Mouse (Mus musculus): ENCODE data around the gene Pcnx. TPM values are rescaled to one million over a fixed set of nuclear protein-coding genes. Genes with fewer than 3 reads are reported as not detected.

The Pcnx gene
- 12.9 and 17.3 TPM in 2 replicates for polyA plus RNA-seq (2016; fragmentation: Nextera tagmentation; extraction: Ambion mirVana)

- peak; percentile 92 for ATAC-seq (ENCODE audit: low FRiP score)
- Histone ChIP-seq H3K36me3 (replicated peaks) (no peaks in the 10 kb centered on the region), H3K4me3 (replicated peaks) (peak within 1 kb of the TSS; percentile 84), H3K27me3 (0 out of 2 replicates have a peak, but pooled peaks cover 4% of the 10 kb centered on the region), H3K4me2 (peak within 1 kb of the TSS; percentile 72), H3K4me1 (peaks cover 46% of the 10 kb centered on the region), H3K9ac (peak within 1 kb of the TSS; percentile 94), H3K27ac (peak within 1 kb of the TSS; percentile 97), H3K9me3 (no peaks in the 10 kb centered on the region)
- WGBS = 4% methylated on average over 41 of the region's 83 CpGs
Observed at GRCm38 (mm10) chr12:81859351-81860307, at the start of gene Pcnx. Gene Pcnx (plus strand): TSS chr12:81860023.

DNA sequence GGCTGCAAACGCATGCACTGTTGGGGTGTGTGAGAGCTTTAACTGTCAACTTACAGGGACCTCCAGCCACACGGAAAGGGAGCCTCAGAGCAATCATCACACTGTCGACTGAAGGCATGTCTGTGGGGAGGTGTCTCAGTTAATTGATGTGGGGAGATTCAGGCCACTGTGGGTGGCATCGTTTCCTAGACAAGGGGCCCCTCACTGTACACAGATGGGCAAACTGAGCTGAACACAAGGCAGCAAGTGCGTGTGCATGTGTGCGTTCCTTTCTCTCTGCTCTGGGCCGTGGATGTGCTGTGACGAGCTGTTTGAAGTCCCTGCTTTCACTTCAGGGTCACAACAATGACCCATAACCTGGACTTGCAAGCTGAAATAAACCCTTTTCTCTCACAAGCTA is 49.4 kb upstream of the Pcnx start:
- Histone ChIP-seq H3K9me3 (no peaks in the 10 kb centered on the region), H3K27me3 (peaks cover 14% of the 10 kb centered on the region), H3K36me3 (replicated peaks) (no peaks in the 10 kb centered on the region), H3K4me3 (replicated peaks) (no peak overlapping the region), H3K27ac (no peak overlapping the region), H3K9ac (no peak overlapping the region), H3K4me1 (peaks cover 15% of the 10 kb centered on the region), H3K4me2 (no peak overlapping the region)
- 0 out of 2 replicates have a peak, but pooled peaks have one; percentile 4 for ATAC-seq (ENCODE audit: low FRiP score)
- 33% methylated on average over 8 of the region's 8 CpGs for WGBS

- no peaks in the 10 kb centered on the region for H3K9me3 ChIP-seq
- H3K9ac ChIP-seq = no peak overlapping the region
- peaks cover 12% of the 10 kb centered on the region for H3K4me1 ChIP-seq
- no peak overlapping the region for H3K27ac ChIP-seq
- 96% methylated on average over 5 of the region's 5 CpGs for WGBS
- H3K4me3 ChIP-seq (replicated peaks) = no peak overlapping the region
- no peak overlapping the region for H3K4me2 ChIP-seq
- ATAC-seq (ENCODE audit: low FRiP score) = no peak
- no peaks in the 10 kb centered on the region for H3K36me3 ChIP-seq (replicated peaks)
- no peaks in the 10 kb centered on the region for H3K27me3 ChIP-seq
Observed at GRCm38 (mm10) chr12:81814742-81815141, 45.1 kb upstream of the Pcnx start.

GRCm38 (mm10) chr12:81816330-81817125 is 43.3 kb upstream of the Pcnx start:
- ATAC-seq (ENCODE audit: low FRiP score) = peak; percentile 30; the same call in 1 of the 2 replicates
- Histone ChIP-seq H3K9me3 (no peaks in the 10 kb centered on the region), H3K4me3 (replicated peaks) (no peak overlapping the region; the same call in 1 of the 2 replicates), H3K27ac (peak overlapping the region; percentile 37; the same call in 1 of the 2 replicates), H3K36me3 (replicated peaks) (no peaks in the 10 kb centered on the region), H3K27me3 (no peaks in the 10 kb centered on the region), H3K4me2 (peak overlapping the region; percentile 44), H3K9ac (no peak overlapping the region), H3K4me1 (peaks cover 12% of the 10 kb centered on the region)
- 9% methylated on average over 10 of the region's 10 CpGs for WGBS

GRCm38 (mm10) chr12:81817126-81817505 is 42.7 kb upstream of the Pcnx start:
- Histone ChIP-seq H3K4me2 (peak overlapping the region; percentile 44), H3K9ac (no peak overlapping the region), H3K36me3 (replicated peaks) (no peaks in the 10 kb centered on the region), H3K27me3 (no peaks in the 10 kb centered on the region), H3K27ac (peak overlapping the region; percentile 37; the same call in 1 of the 2 replicates), H3K4me1 (peaks cover 12% of the 10 kb centered on the region), H3K4me3 (replicated peaks) (no peak overlapping the region; the same call in 1 of the 2 replicates), H3K9me3 (no peaks in the 10 kb centered on the region)
- WGBS = 46% methylated on average over 6 of the region's 6 CpGs
- ATAC-seq (ENCODE audit: low FRiP score) = peak; percentile 44; the same call in 1 of the 2 replicates

DNA sequence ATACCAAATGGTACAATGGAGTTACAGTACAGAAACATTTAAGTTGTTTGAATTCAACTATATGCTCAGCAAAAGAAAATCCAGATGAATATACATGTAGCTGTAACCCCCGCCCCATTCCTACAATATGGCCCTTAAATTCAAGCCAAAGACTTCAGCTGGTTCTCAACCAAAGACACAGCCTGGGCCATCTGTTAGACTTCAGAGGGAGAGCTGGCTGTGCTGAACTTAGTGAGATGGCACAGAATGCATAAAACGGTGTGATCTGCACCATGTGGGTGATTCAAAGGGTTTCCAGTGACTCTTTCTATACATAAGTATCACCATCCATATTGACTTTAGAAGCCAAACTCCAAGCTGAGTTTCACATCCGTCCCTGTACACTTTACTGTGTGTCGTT is 39.1 kb upstream of the Pcnx start:
- no peak overlapping the region for H3K4me2 ChIP-seq
- peaks cover 12% of the 10 kb centered on the region for H3K4me1 ChIP-seq
- WGBS = 87% methylated on average over 4 of the region's 4 CpGs
- H3K27ac ChIP-seq = no peak overlapping the region
- H3K4me3 ChIP-seq (replicated peaks) = no peak overlapping the region
- ATAC-seq (ENCODE audit: low FRiP score) = no peak
- no peaks in the 10 kb centered on the region for H3K27me3 ChIP-seq
- H3K9me3 ChIP-seq = no peaks in the 10 kb centered on the region
- no peak overlapping the region for H3K9ac ChIP-seq
- no peaks in the 10 kb centered on the region for H3K36me3 ChIP-seq (replicated peaks)

GRCm38 (mm10) chr12:81822176-81822575 is 37.6 kb upstream of the Pcnx start:
- ATAC-seq (ENCODE audit: low FRiP score) = no peak
- H3K9ac ChIP-seq = no peak overlapping the region
- no peak overlapping the region for H3K4me3 ChIP-seq (replicated peaks)
- H3K27ac ChIP-seq = no peak overlapping the region
- no peaks in the 10 kb centered on the region for H3K27me3 ChIP-seq
- peaks cover under 1% of the 10 kb centered on the region; the same call in 1 of the 2 replicates for H3K4me1 ChIP-seq
- H3K4me2 ChIP-seq = no peak overlapping the region
- H3K36me3 ChIP-seq (replicated peaks) = no peaks in the 10 kb centered on the region
- WGBS = 84% methylated on average over 4 of the region's 4 CpGs
- no peaks in the 10 kb centered on the region for H3K9me3 ChIP-seq

DNA sequence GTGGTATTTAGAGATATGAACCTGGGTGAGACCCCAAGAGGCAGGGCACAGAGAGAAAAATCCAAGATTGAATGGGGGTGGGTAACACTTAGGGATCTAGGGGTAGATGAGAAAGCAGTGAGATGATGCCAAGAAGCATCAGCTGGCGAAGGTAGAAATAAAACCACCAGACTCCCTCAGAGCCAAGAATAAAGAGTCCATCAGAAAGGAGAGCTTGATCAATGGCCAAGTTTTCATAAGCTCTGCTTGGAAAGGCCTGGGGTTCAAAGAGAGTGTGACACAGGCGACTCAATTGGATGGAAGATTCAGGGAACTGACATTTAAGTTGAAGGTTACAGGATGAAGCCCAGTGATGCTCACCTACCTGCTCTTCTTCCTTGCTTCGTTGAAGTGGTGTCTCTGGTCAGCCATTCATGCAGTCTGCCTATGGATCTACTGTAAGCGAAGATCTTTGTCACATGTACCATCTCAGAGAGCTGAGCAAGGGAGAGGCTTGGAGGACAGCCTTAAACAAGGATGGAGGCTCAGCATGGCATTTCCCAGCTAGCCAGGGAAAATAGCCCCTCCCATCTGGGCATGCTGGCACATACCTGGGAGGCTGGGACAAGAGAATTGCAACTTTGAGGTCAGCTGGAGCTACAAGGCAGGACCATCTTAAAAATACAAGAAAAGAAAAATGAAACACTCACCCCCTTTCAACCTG is 36.9 kb upstream of the Pcnx start:
- Histone ChIP-seq H3K9me3 (no peaks in the 10 kb centered on the region), H3K9ac (no peak overlapping the region), H3K27ac (no peak overlapping the region), H3K36me3 (replicated peaks) (no peaks in the 10 kb centered on the region), H3K4me2 (no peak overlapping the region), H3K27me3 (no peaks in the 10 kb centered on the region), H3K4me3 (replicated peaks) (no peak overlapping the region), H3K4me1 (no peaks in the 10 kb centered on the region)
- ATAC-seq (ENCODE audit: low FRiP score) = no peak
- WGBS = 83% methylated on average over 4 of the region's 4 CpGs

GRCm38 (mm10) chr12:81828355-81828754 is 31.5 kb upstream of the Pcnx start:
- 25% methylated on average over 2 of the region's 2 CpGs for WGBS
- H3K27ac ChIP-seq = 0 out of 2 replicates have a peak overlapping the region, but pooled peaks have one; percentile 19

GRCm38 (mm10) chr12:81832039-81832738 is 27.6 kb upstream of the Pcnx start:
- Histone ChIP-seq H3K27ac (no peak overlapping the region), H3K27me3 (no peaks in the 10 kb centered on the region), H3K9ac (no peak overlapping the region), H3K36me3 (replicated peaks) (no peaks in the 10 kb centered on the region), H3K4me2 (no peak overlapping the region), H3K9me3 (no peaks in the 10 kb centered on the region), H3K4me3 (replicated peaks) (no peak overlapping the region), H3K4me1 (peaks cover 8% of the 10 kb centered on the region)
- 79% methylated on average over 5 of the region's 5 CpGs for WGBS
- no peak for ATAC-seq (ENCODE audit: low FRiP score)

More at GRCm38 (mm10) chr12:81828355-81828754, 31.5 kb upstream of the Pcnx start:
- Histone ChIP-seq H3K4me1 (peaks cover 6% of the 10 kb centered on the region), H3K9me3 (no peaks in the 10 kb centered on the region), H3K4me2 (no peak overlapping the region), H3K36me3 (replicated peaks) (no peaks in the 10 kb centered on the region), H3K9ac (no peak overlapping the region), H3K27me3 (no peaks in the 10 kb centered on the region), H3K4me3 (replicated peaks) (no peak overlapping the region)
- peak; percentile 57; the same call in 1 of the 2 replicates for ATAC-seq (ENCODE audit: low FRiP score)

GRCm38 (mm10) chr12:81833094-81833493 is 26.7 kb upstream of the Pcnx start:
- no peak overlapping the region for H3K4me3 ChIP-seq (replicated peaks)
- no peak for ATAC-seq (ENCODE audit: low FRiP score)
- no peaks in the 10 kb centered on the region for H3K36me3 ChIP-seq (replicated peaks)
- H3K4me2 ChIP-seq = no peak overlapping the region
- no peaks in the 10 kb centered on the region for H3K27me3 ChIP-seq
- H3K9me3 ChIP-seq = no peaks in the 10 kb centered on the region
- no peak overlapping the region for H3K27ac ChIP-seq
- WGBS = 89% methylated on average over 2 of the region's 2 CpGs
- H3K9ac ChIP-seq = no peak overlapping the region
- peaks cover 12% of the 10 kb centered on the region for H3K4me1 ChIP-seq

Measured in forebrain, embryonic 12.5 days (tissue).